Mouse (Mus musculus) lung, adult 2 months (tissue): Measurements from ENCODE around the gene Vamp2.

Experiments used
- CTCF ChIP-seq: fragments of 200-500 bp; IDR thresholded peaks from 2 replicates; pipeline ENCODE4 v1.5.1; 2011; ENCODE audit warnings: mild to moderate bottlenecking, low read length, control low read depth; ENCODE audit not compliant: insufficient read depth
- POLR2A ChIP-seq: fragments of 200-500 bp; IDR thresholded peaks from 2 replicates; pipeline ENCODE4 v1.6.1; 2011; ENCODE audit warnings: low read depth, mild to moderate bottlenecking, control low read depth, low read length, borderline replicate concordance; ENCODE audit errors: extremely low read depth

DNA sequence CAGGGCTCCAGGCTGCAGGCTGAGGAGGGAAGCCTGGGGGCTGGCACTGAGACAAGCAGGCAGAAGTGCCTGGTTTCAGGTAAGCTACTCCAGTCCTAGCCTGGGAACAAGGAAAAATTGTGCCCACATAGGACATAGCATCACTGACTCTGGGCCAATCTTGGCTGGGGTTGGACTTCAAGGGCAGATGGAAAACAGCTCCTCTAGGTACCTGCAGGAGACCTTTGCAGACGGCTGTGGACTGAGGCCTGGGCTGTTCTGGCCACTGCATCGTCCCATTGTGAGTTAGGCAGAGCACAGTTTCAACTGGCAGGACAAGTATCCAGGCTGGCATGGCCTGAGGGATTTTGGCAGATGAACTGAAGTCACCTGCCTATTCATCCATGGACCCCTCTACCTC, 17.5 kb downstream of the Vamp2 start:
- TF ChIP-seq POLR2A (0 out of 2 replicates have a peak, but pooled peaks have one; percentile 7), CTCF (no peak)
